Mouse (Mus musculus) yolk sac, embryonic 10.5 days (tissue): ENCODE data around the gene Chrne.
A peak's percentile ranks its signal among the peaks of the same experiment; 100 is the strongest.

Experiments
- DNase-seq: peaks from one replicate; pipeline ENCODE4 v3.0.0-alpha.2; 2017; ENCODE audit warnings: low spot score

Chrne gene

GRCm38 (mm10) chr11:70652029-70652883 lies 33.2 kb upstream of the Chrne start:
- no peak for DNase-seq

DNA sequence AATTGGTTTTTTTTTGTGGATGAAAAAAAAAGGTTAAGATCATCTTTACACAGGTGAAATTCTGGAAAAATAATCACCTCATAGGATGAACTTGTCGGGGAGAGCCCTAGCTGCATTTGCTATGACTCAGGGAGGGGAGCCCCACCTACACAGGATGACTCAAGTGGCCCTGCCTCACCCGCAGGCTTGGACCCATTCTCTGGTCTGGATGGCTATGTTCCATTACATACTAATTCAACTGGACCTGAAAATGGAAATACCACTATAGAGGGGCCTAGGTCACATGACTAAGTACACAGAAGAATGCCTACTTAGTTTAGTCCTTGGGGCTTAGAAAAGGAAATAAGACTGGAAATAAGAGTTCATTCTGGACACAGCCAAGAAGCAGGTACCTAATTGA lies 32.4 kb upstream of the Chrne start:
- DNase-seq: no peak

- DNase-seq: no peak
Measured at GRCm38 (mm10) chr11:70650322-70651175, 31.5 kb upstream of the Chrne start.

DNA sequence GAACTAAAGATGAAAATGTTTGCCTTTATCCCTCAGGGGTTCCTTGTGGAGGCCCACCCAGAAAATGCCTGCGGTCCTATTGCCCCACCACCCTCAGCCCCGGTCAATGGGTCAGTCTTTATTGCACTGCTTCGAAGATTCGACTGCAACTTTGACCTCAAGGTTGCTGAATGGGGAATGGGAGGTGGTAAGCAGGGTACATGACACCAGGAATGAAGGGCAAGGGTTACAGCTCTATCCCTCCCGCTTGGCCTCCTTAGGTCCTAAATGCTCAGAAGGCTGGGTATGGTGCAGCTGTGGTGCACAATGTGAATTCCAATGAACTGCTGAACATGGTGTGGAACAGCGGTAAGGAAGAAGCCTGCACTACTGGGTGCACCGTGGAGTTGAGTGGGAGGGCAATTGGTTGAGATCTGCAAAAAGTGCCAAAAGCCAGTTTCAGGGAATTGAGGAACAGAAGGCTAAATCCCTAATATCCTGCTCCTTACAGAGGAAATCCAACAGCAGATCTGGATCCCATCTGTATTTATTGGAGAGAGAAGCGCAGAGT lies 30.2 kb upstream of the Chrne start:
- DNase-seq: no peak

- no peak for DNase-seq
Measured at GRCm38 (mm10) chr11:70648512-70648911, 29.5 kb upstream of the Chrne start.

DNA sequence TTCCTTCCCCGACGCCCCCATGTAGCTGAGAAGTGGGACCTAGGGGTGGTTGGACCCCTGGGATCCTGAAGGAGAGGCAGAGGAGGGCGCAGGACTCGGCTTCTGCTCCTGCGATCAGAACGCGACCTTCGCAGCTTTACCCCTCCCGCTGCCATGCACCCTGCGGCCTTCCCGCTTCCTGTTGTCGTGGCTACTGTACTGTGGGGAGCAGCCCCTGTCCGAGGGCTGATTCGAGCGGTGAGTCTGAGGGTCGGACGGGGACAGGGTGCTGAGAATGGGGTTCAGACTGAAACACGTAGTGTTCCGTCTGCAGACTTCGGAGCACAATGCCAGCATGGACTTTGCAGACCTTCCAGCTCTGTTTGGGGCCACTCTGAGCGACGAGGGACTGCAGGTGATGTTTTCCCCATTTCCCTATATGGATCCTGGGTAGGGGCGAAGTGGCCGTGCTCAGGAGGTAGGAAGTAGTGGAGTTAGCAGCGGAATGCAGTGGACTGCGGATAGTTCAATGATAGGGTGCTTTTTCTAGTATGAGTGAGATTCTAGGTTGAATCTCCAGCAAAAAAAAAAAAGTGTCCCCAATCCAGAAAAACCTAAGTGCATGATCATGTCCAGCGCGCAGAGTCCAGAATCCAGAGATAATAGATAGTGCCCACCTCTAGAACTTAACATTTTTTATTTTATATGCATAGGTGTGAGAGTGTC lies 28.9 kb upstream of the Chrne start:
- DNase-seq: no peak

- DNase-seq: peak; percentile 98
Measured at GRCm38 (mm10) chr11:70646691-70647650, 28.0 kb upstream of the Chrne start, which contains the start of the genes Rnf167 and Slc25a11. Rnf167 (plus strand) TSS chr11:70647235. Slc25a11 (minus strand) TSS chr11:70647479.

GRCm38 (mm10) chr11:70646259-70646555 lies 27.2 kb upstream of the Chrne start:
- DNase-seq: no peak

DNA sequence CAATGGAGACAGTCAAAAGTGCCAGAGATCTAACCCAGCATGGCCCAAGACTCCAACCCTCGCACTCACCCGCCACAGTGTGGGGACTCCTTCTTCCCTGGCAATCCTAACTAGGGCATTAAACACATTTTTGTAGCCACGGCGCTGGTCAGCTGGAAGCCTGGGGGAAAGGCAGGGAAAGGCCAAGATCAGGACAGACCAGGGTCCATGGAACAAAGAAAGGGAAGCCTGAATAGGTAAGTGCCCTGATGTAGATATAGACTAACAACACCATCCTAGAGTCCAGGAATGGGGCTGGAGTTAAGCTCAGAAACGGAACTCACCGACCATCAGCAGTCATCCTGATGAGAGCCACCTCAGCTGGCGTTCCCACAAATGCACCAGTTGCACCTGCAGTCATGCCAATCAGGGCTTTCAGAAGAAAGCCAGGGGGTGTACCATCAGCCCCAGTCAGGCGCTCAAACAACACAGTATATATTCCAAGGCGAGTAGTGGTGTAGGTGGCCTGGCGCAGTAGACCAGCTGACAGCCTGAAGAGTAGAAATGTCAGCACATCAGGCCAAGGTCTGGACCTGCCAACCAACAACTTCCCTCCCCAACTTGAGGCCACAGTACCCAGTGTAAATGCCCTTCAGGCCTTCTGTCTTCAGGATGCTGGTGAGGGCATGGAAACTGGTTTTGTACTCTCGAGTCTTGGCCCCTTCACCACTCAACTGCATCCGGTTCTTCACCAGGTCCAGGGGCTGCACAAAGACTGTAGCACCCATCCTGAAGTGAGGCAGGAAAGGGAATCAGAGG lies 26.6 kb upstream of the Chrne start:
- no peak for DNase-seq

DNA sequence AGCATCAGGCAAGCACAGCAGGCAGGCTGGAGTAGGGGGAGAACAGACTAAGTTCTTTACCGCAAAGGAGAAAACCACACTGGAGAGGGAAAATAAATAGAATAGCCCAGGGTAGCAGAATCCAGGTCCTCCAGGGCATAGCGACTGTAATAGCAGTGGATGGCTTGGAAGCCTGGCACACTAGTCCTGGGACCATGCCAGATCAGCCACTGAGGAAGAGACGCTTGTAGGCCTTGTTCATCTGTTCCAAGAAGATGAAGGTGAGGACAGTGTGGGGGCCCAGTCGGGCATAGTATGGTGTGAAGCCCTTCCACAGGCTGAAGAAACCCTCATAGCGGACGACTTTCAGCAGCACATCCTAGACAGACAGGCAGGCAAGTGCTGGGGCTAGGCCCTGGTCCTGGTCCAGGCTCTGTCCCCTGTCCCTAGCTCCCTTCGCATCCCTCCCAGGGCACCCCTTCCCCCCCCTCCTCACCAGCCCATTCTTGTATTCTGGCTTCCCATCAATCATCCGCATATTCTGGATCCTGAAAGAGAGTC lies 25.6 kb upstream of the Chrne start:
- DNase-seq: no peak

- no peak for DNase-seq
Measured at GRCm38 (mm10) chr11:70643051-70643450, 24.0 kb upstream of the Chrne start.

GRCm38 (mm10) chr11:70641241-70641640 lies 22.2 kb upstream of the Chrne start:
- DNase-seq: no peak

DNA sequence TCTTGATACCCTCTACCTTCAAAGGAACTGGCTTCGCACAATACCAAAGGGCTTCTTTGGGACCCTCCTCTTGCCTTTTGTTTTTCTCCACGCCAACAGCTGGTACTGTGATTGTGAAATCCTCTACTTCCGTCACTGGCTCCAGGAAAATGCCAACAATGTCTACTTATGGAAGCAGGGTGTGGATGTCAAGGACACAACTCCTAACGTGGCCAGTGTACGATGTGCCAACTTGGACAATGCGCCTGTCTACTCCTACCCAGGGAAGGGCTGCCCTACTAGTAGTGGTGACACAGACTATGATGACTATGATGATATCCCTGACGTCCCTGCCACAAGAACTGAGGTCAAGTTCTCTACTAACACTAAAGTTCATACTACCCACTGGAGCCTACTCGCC lies 21.0 kb upstream of the Chrne start:
- DNase-seq: no peak

DNA sequence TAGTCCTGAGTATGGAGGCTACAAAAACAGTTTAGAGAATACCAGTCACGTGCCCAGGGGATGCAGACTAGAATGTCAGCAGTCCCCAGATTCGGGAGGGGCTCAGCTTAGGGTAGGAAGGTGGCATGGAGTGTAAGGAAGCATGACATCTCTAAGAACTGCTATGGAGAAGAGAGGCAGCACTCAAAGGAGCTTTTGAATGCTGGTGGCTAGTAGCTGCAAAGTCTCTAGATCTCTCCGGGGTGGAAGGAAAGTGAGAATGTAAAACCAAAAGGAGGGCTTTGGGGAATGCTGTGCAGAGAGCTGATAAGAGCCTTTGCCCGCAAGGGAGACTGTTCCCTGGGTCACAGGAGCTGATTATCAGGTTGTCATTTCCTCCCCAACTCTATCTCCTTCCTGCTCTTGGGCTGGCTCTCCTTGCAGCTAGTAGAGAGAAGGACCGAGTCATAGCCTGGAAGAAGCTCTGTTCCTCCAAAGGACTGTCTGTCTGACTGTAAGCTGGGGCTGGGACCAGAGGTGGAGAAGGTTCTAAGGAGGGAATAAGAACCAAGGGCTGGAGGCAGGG lies 19.8 kb upstream of the Chrne start, which contains the start of gene Gp1ba:
TSS of gene Gp1ba (plus strand) at position 409 of the 565 bp plus-strand sequence.
- no peak for DNase-seq

DNA sequence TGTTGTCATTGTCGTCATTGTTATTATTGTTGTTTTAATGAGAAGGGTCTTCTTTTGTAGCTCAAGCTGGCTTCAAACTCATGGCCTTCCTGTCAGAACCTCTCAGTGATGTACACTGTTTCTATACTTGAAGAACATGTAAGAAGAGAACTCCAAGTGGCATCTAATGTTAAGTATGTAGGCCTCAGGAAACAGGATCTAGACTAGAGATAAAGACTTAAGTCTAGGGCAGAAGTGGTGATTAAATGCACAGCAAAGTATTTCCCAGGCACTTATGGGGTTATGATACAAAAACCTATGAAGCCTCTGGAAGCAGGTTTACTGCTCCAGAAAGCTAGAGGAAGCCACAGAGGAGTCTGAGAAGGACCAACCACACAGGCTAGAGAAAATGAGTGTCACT lies 19.3 kb upstream of the Chrne start:
- DNase-seq: no peak

- DNase-seq: no peak
Measured at GRCm38 (mm10) chr11:70637764-70638163, 18.7 kb upstream of the Chrne start.

- DNase-seq: no peak
Measured at GRCm38 (mm10) chr11:70635601-70636000, 16.6 kb upstream of the Chrne start.

DNA sequence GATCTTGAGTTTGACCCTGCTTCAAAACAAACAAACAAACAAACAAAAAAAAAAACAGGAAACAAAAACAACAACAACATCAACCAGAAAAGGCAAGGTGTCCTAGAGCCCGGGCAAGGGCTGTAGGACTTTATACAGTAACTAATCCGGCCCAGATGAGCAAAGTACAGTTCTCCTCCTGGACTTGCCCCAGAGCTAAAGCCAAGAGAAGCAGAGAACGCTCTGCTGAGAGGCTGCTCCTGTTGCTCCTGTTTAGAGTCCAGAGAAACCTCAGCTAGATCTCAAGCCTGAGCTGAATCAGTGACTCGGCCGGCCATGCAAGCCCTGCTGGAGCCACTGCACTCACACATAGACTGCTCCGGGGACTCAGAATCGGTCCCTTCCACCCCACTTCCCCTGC lies 11.1 kb upstream of the Chrne start:
- no peak for DNase-seq

GRCm38 (mm10) chr11:70629557-70629956 lies 10.5 kb upstream of the Chrne start:
- no peak for DNase-seq

GRCm38 (mm10) chr11:70628431-70628830 lies 9.4 kb upstream of the Chrne start:
- no peak for DNase-seq
